Mouse (Mus musculus): ENCODE measurements around the gene Sh2d7.

The Sh2d7 gene

GRCm38 (mm10) chr9:54538684-54539083 lies at the start of gene Sh2d7:
Gene Sh2d7 (plus strand): TSS chr9:54538984.
- no peak for DNase-seq (ENCODE audit: low read depth)

GRCm38 (mm10) chr9:54489599-54489998 lies 49.2 kb upstream of the Sh2d7 start:
- DNase-seq (ENCODE audit: low read depth): no peak

GRCm38 (mm10) chr9:54490431-54490830 lies 48.4 kb upstream of the Sh2d7 start:
- no peak for DNase-seq (ENCODE audit: low read depth)

GRCm38 (mm10) chr9:54499291-54499690 lies 39.5 kb upstream of the Sh2d7 start:
- no peak for DNase-seq (ENCODE audit: low read depth)

- no peak for DNase-seq (ENCODE audit: low read depth)
Measured at GRCm38 (mm10) chr9:54499791-54500190, 39.0 kb upstream of the Sh2d7 start.

GRCm38 (mm10) chr9:54500832-54501452 lies 37.8 kb upstream of the Sh2d7 start:
- no peak for DNase-seq (ENCODE audit: low read depth)

GRCm38 (mm10) chr9:54501453-54502110 lies 37.2 kb upstream of the Sh2d7 start, which contains the start of gene Dmxl2:
Gene Dmxl2 (minus strand): TSS chr9:54501626.
- DNase-seq (ENCODE audit: low read depth): no peak

GRCm38 (mm10) chr9:54502111-54502495 lies 36.7 kb upstream of the Sh2d7 start:
- DNase-seq (ENCODE audit: low read depth): no peak

- no peak for DNase-seq (ENCODE audit: low read depth)
Measured at GRCm38 (mm10) chr9:54502873-54503272, 35.9 kb upstream of the Sh2d7 start.

GRCm38 (mm10) chr9:54515991-54516390 lies 22.8 kb upstream of the Sh2d7 start:
- DNase-seq (ENCODE audit: low read depth): no peak

GRCm38 (mm10) chr9:54518921-54519320 lies 19.9 kb upstream of the Sh2d7 start:
- DNase-seq (ENCODE audit: low read depth): no peak

GRCm38 (mm10) chr9:54520286-54520685 lies 18.5 kb upstream of the Sh2d7 start:
- no peak for DNase-seq (ENCODE audit: low read depth)

- DNase-seq (ENCODE audit: low read depth): no peak
Measured at GRCm38 (mm10) chr9:54527694-54528093, 11.1 kb upstream of the Sh2d7 start.

- no peak for DNase-seq (ENCODE audit: low read depth)
Measured at GRCm38 (mm10) chr9:54529950-54530349, 8.8 kb upstream of the Sh2d7 start.

- DNase-seq (ENCODE audit: low read depth): no peak
Measured at GRCm38 (mm10) chr9:54530836-54531235, 7.9 kb upstream of the Sh2d7 start.

- DNase-seq (ENCODE audit: low read depth): no peak
Measured at GRCm38 (mm10) chr9:54531421-54531820, 7.4 kb upstream of the Sh2d7 start.

- no peak for DNase-seq (ENCODE audit: low read depth)
Measured at GRCm38 (mm10) chr9:54532926-54533325, 5.9 kb upstream of the Sh2d7 start.

- no peak for DNase-seq (ENCODE audit: low read depth)
Measured at GRCm38 (mm10) chr9:54533975-54534374, 4.8 kb upstream of the Sh2d7 start.

- no peak for DNase-seq (ENCODE audit: low read depth)
Measured at GRCm38 (mm10) chr9:54536236-54536635, 2.5 kb upstream of the Sh2d7 start.

- DNase-seq (ENCODE audit: low read depth): no peak
Measured at GRCm38 (mm10) chr9:54537030-54537429, 1.8 kb upstream of the Sh2d7 start.

GRCm38 (mm10) chr9:54537480-54537879 lies 1.3 kb upstream of the Sh2d7 start:
- DNase-seq (ENCODE audit: low read depth): no peak

- no peak for DNase-seq (ENCODE audit: low read depth)
Measured at GRCm38 (mm10) chr9:54538244-54538643, 540 bp upstream of the Sh2d7 start.

- no peak for DNase-seq (ENCODE audit: low read depth)
Measured at GRCm38 (mm10) chr9:54540801-54541200, 2.0 kb downstream of the Sh2d7 start.

All from 416B (cell line).